Mouse (Mus musculus): ENCODE measurements around the gene Ajuba. TPM values are rescaled to one million over a fixed set of nuclear protein-coding genes. Genes with fewer than 3 reads are reported as not detected.

The Ajuba gene
- total and polyA plus RNA-seq, 3 experiments: 4.6 to 7.8 (median 4.8) TPM

GRCm38 (mm10) chr14:54553454-54553974, 23.8 kb downstream of the Ajuba start:
- H3K79me2 ChIP-seq (replicated peaks; ENCODE audit: control insufficient read depth, insufficient read depth, low read length): no peaks in the 10 kb centered on the region
- peak overlapping the region; percentile 78 for H3K27ac ChIP-seq
- no peaks in the 10 kb centered on the region for H3K36me3 ChIP-seq (ENCODE audit: control insufficient read depth, insufficient read depth, low read length)
- peaks cover 3% of the 10 kb centered on the region for H3K4me1 ChIP-seq (ENCODE audit: control insufficient read depth, insufficient read depth, low read length)
- H3K27me3 ChIP-seq (ENCODE audit: control insufficient read depth, insufficient read depth, low read length): no peaks in the 10 kb centered on the region
- intact Hi-C loops (cut with DNase I): no loop called here
- peak overlapping the region; percentile 81 for H3K9ac ChIP-seq (ENCODE audit: low read depth, low read length)
- no peak for TF ChIP-seq EP300 (IDR thresholded peaks at IDR 0.05; ENCODE audit: insufficient read depth, low read depth, low read length)
- TF ChIP-seq POLR2A (IDR thresholded peaks at IDR 0.05; ENCODE audit: insufficient read depth, low read depth, low read length): no peak
- no peak for TF ChIP-seq CTCF (IDR thresholded peaks at IDR 0.05)
- no peak for DNase-seq
- 6% methylated on average over 21 of the region's 21 CpGs for WGBS
- peak overlapping the region; percentile 63 for H3K4me3 ChIP-seq

DNA sequence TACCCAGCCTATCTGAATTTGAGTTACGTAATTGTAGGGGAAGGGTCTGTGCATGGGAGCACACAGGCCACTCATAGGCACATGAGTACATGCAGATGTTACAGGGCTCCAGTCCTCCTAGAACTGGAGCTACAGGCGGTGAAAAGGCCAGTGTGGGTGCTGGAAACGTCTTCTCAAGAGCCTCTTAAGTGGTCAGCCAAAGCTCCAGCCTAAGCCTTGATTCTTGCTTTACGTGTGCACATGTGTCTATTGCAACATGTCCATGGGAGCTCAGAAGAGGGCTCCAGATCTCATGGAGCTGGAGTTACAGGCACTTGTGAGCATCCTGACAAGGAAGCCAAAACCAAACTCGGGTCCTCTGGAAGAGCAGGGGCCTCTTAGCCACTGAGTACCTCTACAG, 32.7 kb downstream of the Ajuba start:
- H3K27me3 ChIP-seq (ENCODE audit: control insufficient read depth, insufficient read depth, low read length): no peaks in the 10 kb centered on the region
- DNase-seq: no peak
- no peak for TF ChIP-seq EP300 (IDR thresholded peaks at IDR 0.05; ENCODE audit: insufficient read depth, low read depth, low read length)
- TF ChIP-seq POLR2A (IDR thresholded peaks at IDR 0.05; ENCODE audit: insufficient read depth, low read depth, low read length): no peak
- TF ChIP-seq CTCF (IDR thresholded peaks at IDR 0.05): no peak
- H3K36me3 ChIP-seq (ENCODE audit: control insufficient read depth, insufficient read depth, low read length): no peaks in the 10 kb centered on the region
- no peaks in the 10 kb centered on the region for H3K79me2 ChIP-seq (replicated peaks; ENCODE audit: control insufficient read depth, insufficient read depth, low read length)
- H3K4me1 ChIP-seq (ENCODE audit: control insufficient read depth, insufficient read depth, low read length): no peaks in the 10 kb centered on the region
- no peak overlapping the region for H3K9ac ChIP-seq (ENCODE audit: low read depth, low read length)
- H3K27ac ChIP-seq: no peak overlapping the region
- intact Hi-C loops (cut with DNase I): no loop called here
- H3K4me3 ChIP-seq: no peak overlapping the region
- 87% methylated on average over 5 of the region's 5 CpGs for WGBS

DNA sequence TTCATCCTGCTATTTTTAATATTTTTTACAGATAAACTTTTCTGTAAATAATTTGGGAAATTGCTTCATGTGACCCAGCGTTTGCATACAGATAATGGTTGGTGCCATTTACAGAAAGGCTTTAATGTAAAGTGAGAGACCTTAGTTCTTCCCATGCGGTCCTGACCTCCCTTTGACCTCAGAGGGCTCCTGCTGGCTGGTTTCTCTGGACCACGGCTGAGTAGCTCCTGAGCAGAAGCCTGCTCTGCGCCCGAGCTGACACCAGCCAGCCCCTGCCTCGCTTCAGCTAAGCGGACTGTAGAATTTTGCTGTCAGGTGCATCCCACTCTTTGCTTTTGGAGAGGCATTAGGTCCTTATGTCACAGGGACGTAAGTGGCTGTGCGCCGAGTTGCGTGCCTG, 36.6 kb downstream of the Ajuba start:
- no peak overlapping the region for H3K4me3 ChIP-seq
- H3K36me3 ChIP-seq (ENCODE audit: control insufficient read depth, insufficient read depth, low read length): no peaks in the 10 kb centered on the region
- 81% methylated on average over 11 of the region's 11 CpGs for WGBS
- H3K4me1 ChIP-seq (ENCODE audit: control insufficient read depth, insufficient read depth, low read length): no peaks in the 10 kb centered on the region
- no peak for DNase-seq
- H3K9ac ChIP-seq (ENCODE audit: low read depth, low read length): no peak overlapping the region
- intact Hi-C loops (cut with DNase I): no loop called here
- H3K27ac ChIP-seq: no peak overlapping the region
- H3K27me3 ChIP-seq (ENCODE audit: control insufficient read depth, insufficient read depth, low read length): no peaks in the 10 kb centered on the region
- TF ChIP-seq CTCF (IDR thresholded peaks at IDR 0.05) (no peak), EP300 (IDR thresholded peaks at IDR 0.05; ENCODE audit: insufficient read depth, low read depth, low read length) (no peak), POLR2A (IDR thresholded peaks at IDR 0.05; ENCODE audit: insufficient read depth, low read depth, low read length) (no peak)
- no peaks in the 10 kb centered on the region for H3K79me2 ChIP-seq (replicated peaks; ENCODE audit: control insufficient read depth, insufficient read depth, low read length)

GRCm38 (mm10) chr14:54538580-54538979, 38.8 kb downstream of the Ajuba start:
- no peak overlapping the region for H3K4me3 ChIP-seq
- no peaks in the 10 kb centered on the region for H3K27me3 ChIP-seq (ENCODE audit: control insufficient read depth, insufficient read depth, low read length)
- no peaks in the 10 kb centered on the region for H3K4me1 ChIP-seq (ENCODE audit: control insufficient read depth, insufficient read depth, low read length)
- no peaks in the 10 kb centered on the region for H3K36me3 ChIP-seq (ENCODE audit: control insufficient read depth, insufficient read depth, low read length)
- intact Hi-C loops (cut with DNase I): no loop called here
- no peaks in the 10 kb centered on the region for H3K79me2 ChIP-seq (replicated peaks; ENCODE audit: control insufficient read depth, insufficient read depth, low read length)
- TF ChIP-seq POLR2A (IDR thresholded peaks at IDR 0.05; ENCODE audit: insufficient read depth, low read depth, low read length) (no peak), EP300 (IDR thresholded peaks at IDR 0.05; ENCODE audit: insufficient read depth, low read depth, low read length) (no peak), CTCF (IDR thresholded peaks at IDR 0.05) (peak; percentile 25; the same call in 1 of the 2 replicates)
- WGBS: 92% methylated on average over 2 of the region's 2 CpGs
- no peak overlapping the region for H3K9ac ChIP-seq (ENCODE audit: low read depth, low read length)
- DNase-seq: no peak
- no peak overlapping the region for H3K27ac ChIP-seq

- peak; percentile 74 to 85 for DNase-seq
- Histone ChIP-seq H3K36me3 (ENCODE audit: control insufficient read depth, insufficient read depth, low read length) (no peaks in the 10 kb centered on the region), H3K4me1 (ENCODE audit: control insufficient read depth, insufficient read depth, low read length) (peaks cover 2% of the 10 kb centered on the region; the same call in 1 of the 2 replicates), H3K27me3 (ENCODE audit: control insufficient read depth, insufficient read depth, low read length) (no peaks in the 10 kb centered on the region), H3K9ac (ENCODE audit: low read depth, low read length) (no peak overlapping the region), H3K27ac (no peak overlapping the region), H3K79me2 (replicated peaks; ENCODE audit: control insufficient read depth, insufficient read depth, low read length) (no peaks in the 10 kb centered on the region), H3K4me3 (no peak overlapping the region)
- intact Hi-C loops (cut with DNase I): loop anchor here (5.0 kb wide), 2 partner anchors 49 to 114 kb away; partner anchors contain the start of genes Ajuba, Cdh24 and Gm17606
- WGBS: 14% methylated on average over 17 of the region's 17 CpGs
- TF ChIP-seq CTCF (IDR thresholded peaks at IDR 0.05) (peak; percentile 95), POLR2A (IDR thresholded peaks at IDR 0.05; ENCODE audit: insufficient read depth, low read depth, low read length) (no peak), EP300 (IDR thresholded peaks at IDR 0.05; ENCODE audit: insufficient read depth, low read depth, low read length) (0 out of 2 replicates have a peak, but pooled peaks have one; percentile 22)
These were observed 48.8 kb downstream of the Ajuba start for GRCm38 (mm10) chr14:54528446-54529111.

DNA sequence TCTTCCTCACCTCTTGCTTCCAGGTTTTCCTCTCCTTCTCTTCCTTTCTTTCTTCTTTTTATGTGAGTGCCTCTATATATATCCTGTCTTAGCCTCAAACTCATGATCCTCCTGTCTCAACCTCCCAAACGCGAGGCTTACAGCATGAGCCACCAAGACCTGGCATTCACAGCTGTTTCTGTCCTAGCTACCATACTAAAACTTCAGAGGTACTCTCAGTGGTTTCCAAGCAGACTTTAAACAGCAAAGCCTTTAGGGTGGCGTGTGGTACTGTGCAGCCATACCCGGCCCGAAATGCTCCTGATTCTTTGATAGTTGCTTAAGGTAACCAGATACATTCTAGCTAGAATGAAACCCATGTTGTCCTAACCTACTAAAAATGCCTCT, 49.4 kb downstream of the Ajuba start:
- intact Hi-C loops (cut with DNase I): loop anchor here (5.0 kb wide), 2 partner anchors 49 to 114 kb away; partner anchors contain the start of genes Ajuba, Cdh24 and Gm17606
- Histone ChIP-seq H3K79me2 (replicated peaks; ENCODE audit: control insufficient read depth, insufficient read depth, low read length) (no peaks in the 10 kb centered on the region), H3K27ac (no peak overlapping the region), H3K4me1 (ENCODE audit: control insufficient read depth, insufficient read depth, low read length) (peaks cover 2% of the 10 kb centered on the region; the same call in 1 of the 2 replicates), H3K4me3 (no peak overlapping the region), H3K36me3 (ENCODE audit: control insufficient read depth, insufficient read depth, low read length) (no peaks in the 10 kb centered on the region), H3K9ac (ENCODE audit: low read depth, low read length) (no peak overlapping the region), H3K27me3 (ENCODE audit: control insufficient read depth, insufficient read depth, low read length) (no peaks in the 10 kb centered on the region)
- WGBS: 20% methylated on average over 5 of the region's 5 CpGs
- no peak for TF ChIP-seq CTCF (IDR thresholded peaks at IDR 0.05)
- no peak for TF ChIP-seq POLR2A (IDR thresholded peaks at IDR 0.05; ENCODE audit: insufficient read depth, low read depth, low read length)
- TF ChIP-seq EP300 (IDR thresholded peaks at IDR 0.05; ENCODE audit: insufficient read depth, low read depth, low read length): no peak
- no peak for DNase-seq
